Mouse (Mus musculus): ENCODE measurements around the gene Mmp24. TPM values are rescaled to one million over a fixed set of nuclear protein-coding genes. Genes with fewer than 3 reads are reported as not detected.
A peak's percentile ranks its signal among the peaks of the same experiment; 100 is the strongest.
"Not testable (repeated sequence)": the region's sequence is repeated elsewhere in the genome, so short reads cannot be mapped to it uniquely, and the experiment has no call there.

Gene Mmp24
- under 1 TPM in 1 of 2 experiments, not detected in 1; 0.11 TPM for polyA plus RNA-seq (2017; shearing (Covaris generic))

DNA sequence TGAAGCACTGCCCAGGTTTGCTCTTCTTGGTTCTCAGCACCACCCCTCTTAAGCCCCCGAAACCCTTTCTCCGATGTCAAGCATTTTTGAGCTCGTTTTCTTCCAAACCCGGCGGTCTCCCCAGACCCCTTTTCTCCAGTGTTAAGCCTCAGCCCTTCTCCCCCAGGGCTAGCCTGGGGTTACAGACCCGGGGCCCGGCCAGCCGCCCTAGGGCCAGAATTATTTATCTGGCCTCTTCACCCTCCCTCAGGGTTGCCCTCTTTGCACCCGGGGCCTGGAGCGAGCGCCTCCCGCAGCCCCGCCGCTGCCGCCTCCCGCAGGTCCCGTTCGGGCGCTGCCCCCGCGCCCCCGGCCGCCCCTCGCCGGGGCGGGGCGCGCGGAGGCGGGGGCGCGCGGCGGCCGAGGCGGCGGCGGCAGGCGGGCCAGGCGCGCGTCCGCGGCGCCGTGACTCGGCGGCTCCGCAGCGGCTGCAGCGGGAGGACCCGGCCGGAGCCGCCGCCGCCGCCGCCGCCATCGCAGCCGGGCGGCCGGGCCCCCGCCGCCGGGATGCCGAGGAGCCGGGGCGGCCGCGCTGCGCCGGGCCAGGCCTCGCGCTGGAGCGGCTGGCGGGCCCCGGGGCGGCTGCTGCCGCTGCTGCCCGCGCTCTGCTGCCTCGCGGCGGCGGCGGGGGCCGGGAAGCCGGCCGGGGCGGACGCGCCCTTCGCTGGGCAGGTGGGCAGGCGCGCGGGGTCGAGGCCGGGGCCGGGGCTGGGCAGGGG is at the start of gene Mmp24:
Gene Mmp24, plus strand, starts transcription at position 416 of the 758 bp plus-strand sequence.
- ATAC-seq: no peak

DNA sequence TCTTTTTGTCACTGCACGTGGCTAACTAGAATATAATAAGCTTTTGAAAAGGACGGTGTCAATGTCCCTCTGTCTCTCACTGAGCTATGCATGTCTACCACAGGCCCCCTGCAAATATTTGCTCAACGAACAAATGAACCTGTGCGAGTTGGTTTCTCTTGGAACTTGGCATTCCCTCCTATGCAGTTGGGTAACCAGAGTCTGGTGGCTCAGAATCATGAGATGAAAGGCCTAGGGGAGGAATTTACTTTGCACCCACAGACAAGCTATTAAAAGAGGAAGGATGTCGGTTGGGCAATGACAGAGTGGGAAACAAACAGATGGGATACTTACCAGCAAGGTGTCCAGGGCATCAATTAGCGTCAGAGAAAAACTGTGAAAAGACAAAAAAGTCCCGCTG is 48.8 kb upstream of the Mmp24 start:
- ATAC-seq: no peak

DNA sequence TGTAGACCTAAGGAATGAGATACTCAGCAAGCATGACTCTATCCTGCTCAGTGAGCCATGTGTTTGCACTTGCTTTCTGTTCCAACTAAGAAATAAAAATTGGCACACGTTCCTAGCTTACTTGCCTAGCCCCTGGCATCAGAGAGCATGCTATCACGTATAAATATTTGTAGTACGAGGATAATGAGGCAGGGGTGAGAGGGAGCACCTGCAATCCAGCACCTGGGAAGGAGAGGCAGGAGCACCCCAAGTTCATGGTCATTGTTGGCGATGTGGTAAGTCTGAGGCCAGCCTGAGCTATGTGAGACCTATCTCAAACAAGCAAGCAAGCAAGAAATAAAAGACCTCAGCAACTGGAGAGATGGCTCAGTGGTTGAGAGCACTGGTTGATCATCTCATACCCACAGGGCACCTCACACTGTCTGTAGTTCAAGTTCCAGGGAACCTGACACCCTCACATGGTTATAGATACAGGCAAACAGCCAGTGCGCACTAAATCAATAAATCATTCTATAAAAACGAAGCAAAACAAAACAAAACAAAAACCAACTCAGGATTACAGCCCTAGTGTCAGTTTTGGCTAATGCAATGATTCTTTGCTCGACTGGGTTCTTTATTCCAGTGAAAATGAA is 47.3 kb upstream of the Mmp24 start:
- ATAC-seq: no peak

DNA sequence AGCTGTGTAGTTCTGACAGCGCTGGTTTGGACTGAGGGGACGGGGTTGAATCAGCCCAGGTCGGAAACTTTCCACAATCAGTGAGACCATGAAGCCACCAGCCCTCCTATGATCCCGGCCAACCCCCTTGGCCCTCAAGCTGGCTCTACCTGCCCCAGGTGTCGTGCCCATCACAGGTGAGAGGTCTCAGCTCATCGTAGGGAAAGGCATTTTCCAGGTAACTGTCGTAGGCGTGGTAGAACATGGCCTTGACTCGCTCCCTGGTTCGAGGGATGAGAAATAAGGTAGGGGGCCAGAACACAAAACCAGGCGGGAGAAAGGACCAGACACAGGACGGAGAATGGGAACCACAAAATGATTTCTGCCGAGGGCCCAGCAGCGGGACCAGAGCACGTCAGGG is 46.4 kb upstream of the Mmp24 start:
- no peak for ATAC-seq

DNA sequence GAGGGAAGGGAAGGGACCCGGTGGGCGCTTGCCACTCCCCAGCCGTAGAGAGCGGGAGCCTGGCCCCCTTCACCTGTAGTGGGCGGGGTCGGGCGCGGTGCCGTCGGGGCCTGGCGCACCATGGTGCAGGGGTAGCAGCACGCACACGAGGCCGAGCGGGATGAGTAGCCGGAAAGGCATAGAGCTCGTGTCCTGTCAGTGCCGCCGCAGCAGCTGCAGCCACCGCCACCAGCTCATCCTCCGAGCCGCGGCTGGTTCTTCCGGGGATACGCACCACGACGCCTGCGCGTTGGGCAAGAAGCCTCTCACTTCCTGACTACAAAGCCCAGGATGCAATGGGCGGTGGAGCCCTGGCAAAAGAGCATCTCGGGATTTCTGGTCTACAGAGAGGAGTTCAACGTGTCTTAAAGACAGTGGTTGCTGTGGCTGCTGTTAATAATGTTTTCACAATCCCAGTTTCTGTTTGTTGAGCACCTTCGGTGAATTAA is 45.9 kb upstream of the Mmp24 start, which contains the start of gene Edem2:
Gene Edem2, minus strand, starts transcription at position 318 of the 488 bp plus-strand sequence.
- peak; percentile 98 for ATAC-seq

DNA sequence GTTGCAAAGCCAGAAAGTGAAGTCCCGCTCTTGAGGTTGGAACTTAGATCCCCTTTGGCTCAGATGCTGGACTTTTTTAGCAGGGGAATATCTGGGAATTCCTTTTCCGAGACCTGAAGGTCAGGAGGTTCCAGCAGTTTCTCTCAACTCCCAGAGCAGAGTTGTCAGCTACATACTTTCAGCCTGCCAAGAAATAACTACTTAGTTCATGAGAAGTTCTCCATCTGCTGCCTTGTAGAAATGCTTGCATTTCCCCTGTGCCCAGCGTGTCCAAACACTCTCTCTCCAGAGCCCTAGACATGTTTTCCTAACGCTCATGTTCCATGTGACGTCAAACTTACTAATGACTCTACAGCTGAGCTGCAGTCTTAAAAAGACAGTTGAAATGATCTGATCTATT is 40.1 kb upstream of the Mmp24 start:
- no peak for ATAC-seq

DNA sequence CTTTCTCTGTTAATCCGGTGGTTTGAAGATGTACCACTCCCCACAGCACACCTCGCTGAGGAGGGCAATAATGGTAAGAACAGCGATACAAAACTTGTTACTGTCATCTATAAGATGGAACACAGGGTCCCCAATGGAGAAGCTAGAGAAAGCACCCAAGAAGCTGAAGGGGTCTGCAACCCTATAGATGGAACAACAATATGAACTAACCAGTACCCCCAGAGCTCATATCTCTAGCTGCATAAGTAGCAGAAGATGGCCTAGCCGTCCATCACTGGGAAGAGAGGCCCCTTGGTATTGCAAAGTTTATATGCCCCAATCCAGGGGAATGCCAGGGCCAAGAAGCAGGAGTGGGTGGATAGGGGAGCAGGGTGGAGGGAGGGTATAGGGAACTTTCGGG is 39.4 kb upstream of the Mmp24 start, which contains the start of gene Gm17581:
Gene Gm17581, minus strand, starts transcription at position 101 of the 400 bp plus-strand sequence.
- ATAC-seq: not testable (repeated sequence)

DNA sequence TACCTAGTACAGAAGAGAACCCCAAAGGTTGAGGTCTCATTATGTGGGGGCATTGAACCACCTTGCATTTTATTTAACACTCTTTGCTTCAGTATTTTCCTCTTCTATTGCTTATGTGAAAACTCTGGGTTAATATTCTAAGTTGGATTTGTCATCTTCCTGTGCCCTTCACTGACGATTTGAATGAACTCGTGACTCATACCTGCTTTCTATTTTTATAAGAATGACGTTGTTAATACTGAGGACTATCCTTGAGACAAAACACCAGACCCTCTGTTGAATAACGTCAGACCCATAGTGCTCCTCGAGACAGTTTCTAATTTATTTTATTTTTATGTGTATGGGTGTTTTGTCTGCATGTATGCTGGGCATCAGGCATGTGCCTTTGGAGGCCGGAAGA is 38.2 kb upstream of the Mmp24 start:
- ATAC-seq: no peak

DNA sequence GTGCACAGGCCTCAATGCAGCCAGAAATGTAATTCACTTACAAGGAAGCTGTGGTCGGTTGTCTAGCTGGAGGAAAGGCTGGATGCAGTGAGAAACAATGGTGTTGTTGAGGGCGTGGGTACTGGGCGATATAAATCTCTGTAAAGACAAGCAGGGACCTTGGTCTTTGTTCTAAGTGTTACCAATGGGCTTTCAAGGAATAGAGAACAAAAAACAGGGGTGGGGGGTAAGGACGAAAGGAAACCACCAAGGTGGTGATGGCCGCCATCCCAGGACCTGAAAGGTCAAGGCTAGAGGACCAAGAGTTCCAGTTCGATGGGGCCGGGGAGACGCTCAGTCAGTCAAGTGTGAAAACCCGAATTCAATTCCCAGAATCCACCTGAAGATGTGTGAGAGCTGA is 37.3 kb upstream of the Mmp24 start:
- no peak for ATAC-seq

DNA sequence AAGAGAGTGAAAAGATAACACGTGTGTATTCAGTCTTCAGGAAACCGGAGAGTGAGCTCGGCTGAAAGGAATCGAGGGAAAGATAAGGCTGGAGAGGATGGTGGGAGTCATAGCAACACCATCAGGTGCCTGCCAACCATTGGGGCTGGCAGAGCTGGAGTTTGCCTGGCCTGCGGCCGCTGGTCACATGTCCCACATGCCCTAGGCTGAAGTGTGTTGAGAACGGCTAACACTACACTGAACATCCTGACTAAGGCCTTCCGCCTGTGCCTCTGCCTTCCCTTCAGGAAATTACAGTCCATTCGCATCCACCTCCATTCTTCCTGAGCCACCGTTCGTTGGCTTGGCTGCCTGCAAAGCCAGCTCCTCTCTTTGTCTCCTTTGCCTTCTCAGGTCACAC is 32.9 kb upstream of the Mmp24 start:
- ATAC-seq: no peak

DNA sequence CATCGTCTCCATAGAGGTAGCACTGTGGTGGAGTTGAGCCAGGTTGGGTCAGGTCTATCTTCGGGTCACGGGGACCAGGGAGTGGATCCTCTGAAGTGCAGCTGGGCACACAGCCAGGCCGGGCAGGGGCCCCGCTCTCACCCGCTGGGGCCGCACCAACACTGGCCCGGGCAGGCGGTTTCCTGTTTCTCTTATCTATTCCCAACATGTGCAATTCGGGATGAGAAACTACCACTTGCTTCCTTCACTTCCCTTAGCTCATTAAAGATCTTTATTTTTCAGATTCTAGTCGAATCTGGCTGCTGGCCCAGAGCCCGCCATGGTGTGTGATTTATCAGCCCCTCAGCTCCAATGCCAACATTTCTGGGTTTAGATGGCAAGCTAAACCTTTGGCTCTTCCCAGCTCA is 32.2 kb upstream of the Mmp24 start:
- no peak for ATAC-seq

DNA sequence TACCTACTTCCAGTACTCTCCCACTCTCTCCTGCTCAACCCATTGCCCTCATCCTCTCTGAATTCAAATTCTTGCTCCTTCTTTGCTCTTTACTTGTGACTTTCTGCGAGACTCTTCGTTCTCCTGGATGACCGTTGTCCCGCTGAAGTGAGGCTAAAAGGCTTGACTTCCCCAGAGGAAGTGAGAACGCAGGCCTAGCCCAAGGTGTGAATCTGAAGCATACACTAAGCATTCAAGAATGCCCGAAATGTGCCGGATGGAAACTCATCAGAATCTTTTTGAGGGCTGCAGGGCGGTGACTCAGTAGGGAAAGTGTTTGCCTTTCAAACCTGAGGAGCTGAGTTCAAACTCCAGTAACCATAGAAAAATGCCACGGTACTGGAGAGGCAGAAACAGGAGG is 31.8 kb upstream of the Mmp24 start:
- no peak for ATAC-seq

DNA sequence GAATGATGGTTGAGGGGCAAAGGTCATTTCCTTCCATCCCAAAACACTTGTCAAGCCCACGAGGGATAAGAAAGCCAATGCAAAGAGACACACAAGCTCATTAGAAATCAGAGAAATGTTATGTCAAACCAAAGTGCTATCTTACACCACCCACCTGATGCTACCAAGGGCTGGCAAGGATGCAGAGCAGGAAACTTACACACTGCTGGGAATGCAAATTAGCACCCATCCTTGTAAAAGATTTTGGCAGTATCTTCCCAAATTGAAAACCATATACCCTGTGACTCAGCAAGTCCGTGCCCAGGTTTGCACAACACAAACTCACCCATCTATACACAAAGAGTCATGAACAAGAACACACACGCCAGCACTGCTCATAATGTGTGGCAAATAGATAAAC is 29.7 kb upstream of the Mmp24 start:
- ATAC-seq: no peak

DNA sequence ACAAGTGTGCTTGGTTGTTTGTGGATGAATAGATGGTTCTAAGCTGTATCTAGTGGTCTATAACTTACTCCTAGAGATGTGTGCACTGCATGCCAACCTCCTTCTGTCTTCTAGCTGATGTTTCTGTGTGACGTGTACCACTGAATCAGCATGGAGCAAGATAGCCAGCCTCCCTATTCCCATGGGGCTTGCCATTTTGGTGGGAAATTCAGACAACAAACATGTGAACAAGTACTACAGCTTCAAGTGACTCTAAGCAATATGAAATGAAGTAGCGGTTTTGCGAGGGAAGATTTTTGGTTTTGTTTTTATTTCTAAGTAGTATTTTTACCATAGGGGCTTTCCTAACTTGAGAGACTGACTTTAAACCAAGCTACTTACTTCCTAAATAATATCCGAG is 25.7 kb upstream of the Mmp24 start:
- ATAC-seq: no peak

DNA sequence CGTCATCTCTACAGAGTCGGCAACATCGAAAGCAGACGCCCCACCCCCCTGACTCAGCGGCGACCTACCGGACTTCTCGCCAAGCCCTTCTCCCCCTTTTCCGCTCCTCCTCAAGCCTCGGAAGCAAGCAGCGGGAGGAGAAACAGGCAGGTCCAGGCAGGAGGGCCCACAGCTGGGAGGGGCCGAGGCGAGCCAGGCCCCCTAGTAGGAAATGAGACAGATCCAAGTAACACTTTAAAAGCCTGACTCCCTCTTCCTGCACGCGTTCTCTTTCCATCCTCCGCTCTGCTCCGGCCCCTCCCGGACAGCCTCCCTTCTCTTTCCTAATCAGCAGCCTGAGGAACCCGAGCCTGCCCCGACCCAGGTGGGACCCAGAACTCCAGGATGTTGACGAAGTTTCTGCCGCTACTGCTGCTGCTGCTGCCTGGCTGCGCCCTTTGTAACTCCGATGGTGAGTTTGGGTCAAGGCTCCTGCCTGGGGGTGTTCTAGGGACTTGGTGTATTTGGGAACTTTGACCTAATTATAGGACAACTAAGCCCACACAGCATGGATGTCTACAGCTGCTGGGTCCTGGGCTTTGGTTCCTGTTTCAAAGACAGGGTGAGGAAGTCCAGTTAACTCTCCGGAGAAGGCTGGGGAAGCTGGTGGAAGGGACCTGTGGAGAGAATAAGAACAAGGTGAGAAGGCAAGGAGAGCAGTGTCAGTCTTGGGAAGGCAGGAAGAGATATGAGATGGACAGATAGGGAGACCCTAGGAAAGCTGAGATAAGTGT is 23.9 kb upstream of the Mmp24 start, which contains the start of gene Procr:
Gene Procr, plus strand, starts transcription at position 104 of the 773 bp plus-strand sequence.
- ATAC-seq: no peak

DNA sequence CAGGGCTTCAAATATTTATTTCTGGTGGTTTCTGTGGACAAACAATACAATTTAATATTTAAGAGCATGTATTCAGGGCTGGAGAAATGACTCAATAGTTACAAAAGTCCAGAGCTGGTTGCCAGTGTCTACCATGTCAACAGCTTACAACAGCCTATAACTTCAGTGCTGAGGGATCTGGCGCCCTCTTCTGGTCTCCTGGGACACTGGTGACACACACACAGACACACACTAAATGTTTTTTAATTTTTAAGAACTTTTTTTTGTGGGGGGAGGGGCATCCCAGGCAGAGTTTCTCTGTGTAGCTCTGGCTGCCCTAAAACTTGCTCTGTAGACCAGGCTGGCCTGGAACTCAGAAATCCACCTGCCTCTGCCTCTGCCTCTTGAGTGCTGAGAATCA is 19.4 kb upstream of the Mmp24 start:
- no peak for ATAC-seq

DNA sequence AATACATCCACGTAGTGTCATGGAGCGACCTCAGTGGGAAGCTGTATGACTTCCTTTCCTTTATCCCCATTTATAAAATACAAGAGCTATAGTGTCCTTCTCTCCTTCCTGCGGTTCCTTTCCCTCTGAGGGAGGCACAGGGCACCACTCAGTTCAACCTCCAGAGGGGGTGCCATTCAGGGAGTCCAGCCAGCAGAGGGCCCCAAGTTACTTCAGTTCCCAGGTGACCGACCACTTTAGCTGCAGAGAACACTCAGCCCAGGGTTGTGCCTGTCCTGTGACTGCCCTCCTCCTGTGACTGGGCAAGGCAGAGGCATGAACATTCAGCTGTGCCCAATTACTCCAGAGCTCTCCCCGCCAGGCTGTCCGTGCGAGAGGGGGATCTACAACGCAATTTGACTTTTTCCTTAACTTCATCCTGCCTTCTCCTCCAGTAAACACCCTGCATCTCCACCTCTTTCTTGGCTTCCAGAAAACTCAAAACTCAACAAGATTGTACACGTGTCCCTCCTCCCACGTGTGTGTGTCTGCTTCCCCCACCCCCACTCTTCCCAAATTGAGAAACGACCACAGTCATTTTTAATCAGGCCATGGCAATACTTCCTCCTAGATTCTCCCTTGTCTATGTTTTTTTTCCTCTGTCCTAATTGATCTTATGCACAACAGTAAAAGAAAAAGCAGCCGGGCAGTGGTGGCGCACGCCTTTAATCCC is 18.1 kb upstream of the Mmp24 start:
- ATAC-seq: no peak

DNA sequence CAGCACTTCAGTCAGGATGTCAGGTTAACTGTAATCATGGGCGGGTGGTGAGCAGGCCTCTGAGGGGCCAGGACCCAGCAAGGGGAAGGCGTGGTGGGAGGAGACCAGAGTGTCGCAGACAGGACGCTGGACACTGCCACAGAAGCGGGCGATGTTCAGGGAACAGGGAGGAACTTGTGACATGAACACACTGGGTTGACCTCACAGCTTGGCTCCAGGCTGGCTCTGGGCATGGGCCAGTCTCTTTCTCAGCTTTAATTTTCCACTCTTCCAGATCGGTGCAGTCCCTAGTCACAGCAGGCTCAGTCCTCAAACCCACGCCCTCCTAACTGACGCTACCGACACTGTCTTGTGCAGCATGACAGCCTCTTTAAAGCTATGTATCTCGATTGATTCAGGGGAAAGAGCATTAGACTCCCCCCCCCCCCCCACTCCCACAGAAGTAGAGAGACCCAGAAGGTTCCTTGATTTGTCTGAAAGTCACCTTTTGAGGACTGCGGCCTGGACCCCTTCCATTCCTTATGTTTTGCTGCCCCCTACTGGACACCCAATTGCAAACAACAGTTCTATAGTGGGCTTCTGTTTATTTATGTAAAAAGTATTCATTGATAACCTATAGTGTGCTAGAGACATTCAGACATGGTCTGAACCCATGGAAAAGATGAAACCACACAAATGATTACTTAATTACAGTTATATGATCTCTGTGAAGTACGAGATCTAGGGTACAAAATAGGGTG is 10.3 kb upstream of the Mmp24 start:
- ATAC-seq: no peak

DNA sequence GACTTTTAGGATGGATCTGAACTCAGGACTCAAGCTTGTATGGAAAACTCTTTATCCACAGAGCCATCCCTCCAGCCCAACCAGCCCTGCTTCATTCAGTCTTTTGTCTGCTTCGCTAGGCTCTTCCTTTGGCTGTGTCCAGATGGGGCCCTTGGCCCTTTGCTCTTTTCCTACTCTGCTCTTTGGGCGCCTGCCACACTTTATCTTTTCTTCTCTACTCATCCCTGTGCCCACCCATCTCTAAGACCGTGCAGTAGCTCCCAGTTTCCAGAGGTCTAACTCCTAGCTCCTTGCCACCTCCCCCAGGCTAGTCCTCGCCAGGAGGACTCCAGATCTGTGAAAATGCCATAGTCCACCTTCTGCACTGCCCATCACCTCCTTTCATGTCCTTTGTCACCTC is 1.5 kb upstream of the Mmp24 start:
- no peak for ATAC-seq

DNA sequence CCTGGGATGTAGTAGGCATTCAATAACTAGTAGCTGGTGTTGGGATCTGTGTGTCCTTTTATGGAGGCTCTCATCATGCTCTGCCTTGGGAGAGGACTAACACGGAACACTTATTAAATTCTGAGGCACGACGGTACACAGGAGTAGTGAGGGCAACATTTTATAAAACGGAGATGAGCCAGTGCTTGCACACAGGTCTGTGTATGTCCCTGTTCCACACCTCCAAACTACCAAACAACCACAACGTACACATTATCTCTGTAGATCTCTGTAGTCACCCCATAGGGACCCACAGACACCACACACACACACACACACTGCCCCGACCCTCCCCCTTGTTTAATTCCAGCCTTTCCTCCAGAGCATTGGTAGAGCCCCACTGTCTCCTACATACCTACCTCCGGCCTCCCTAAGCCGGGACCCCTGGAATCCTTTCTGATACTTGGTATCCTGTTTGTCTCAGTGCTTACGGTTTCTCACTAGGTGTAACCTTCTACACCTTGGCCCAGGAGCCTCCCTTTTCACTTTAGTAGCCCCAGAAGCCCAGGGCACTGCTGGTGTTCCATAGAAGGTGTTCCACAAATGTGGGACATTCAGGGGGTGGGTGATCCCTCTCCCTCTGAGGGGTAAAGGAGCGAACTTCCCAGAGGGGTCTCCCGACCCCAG is 748 bp upstream of the Mmp24 start:
- no peak for ATAC-seq

DNA sequence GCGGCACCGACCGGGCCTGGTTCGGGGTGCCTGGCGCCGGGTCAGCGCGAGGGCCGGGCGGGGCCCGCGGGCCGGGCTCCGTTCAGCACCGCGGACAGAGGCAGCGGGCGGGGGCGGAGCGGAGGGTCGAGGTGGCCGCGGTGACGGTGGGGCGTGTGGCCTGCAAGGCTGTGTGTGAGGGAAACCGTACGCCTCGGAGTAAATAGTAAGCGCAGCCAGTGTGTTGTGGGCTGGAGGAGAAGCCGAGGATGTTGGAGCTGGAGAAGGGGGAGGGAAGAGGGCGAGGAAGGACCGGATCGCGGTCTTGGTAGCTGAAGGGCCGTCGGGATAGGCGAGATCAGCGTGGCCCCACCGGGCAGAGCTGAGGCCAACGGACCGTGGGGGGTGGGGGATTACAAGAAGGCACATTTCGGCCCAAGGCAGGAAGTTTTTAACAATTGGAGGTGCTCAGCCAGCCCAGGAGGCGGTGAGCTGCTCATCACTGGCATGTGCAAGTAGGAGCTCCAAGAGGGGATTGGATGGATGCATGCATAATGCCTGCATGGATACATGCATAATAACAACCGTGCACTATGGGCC is 632 bp downstream of the Mmp24 start:
- no peak for ATAC-seq
